9 mouse cellular contexts compared by ENCODE assay signal in the genomic region with DNA sequence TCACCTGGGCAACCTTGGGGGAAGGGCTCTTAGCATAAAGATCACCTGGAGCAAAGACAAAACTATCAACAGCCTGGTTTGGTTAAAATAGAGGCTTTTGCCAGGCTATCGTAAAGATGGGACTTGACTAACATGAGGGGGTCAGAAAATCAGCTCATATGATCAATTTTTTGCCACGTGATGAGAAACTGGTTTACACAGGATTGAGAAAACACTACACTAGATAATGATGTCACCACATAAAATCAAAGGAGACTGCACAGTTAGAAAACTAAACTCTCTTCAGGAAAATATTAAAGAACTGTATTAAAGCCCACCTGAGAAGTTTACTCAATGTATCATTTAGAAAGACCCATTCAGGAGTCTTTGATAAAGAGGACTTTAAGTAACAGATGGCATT. TPM values are rescaled to one million over a fixed set of nuclear protein-coding genes. Genes with fewer than 3 reads are reported as not detected.
A peak's percentile ranks its signal among the peaks of the same experiment; 100 is the strongest.
DNase-seq lines count a peak whose midpoint lies in the region; ATAC-seq and TF ChIP-seq lines count a peak whose summit lies in the region.
"Had no signal": no experiment of that assay in that cellular context is flagged by ENCODE, and none has a peak within 500 bp of the region (broad histone marks: within the 10 kb centered on the region; RNA-seq: fewer than 3 reads in every experiment).

No protein-coding gene starts in this region.

- TF ChIP-seq CTCF in gastrocnemius, adult 2 months (IDR thresholded peaks at IDR 0.05) = no peak
- TF ChIP-seq CTCF in testis, adult 2 months (IDR thresholded peaks at IDR 0.05; ENCODE audit: control insufficient read depth, insufficient read depth, insufficient replicate concordance, low read depth, low read length) = no peak

- H3K4me2 ChIP-seq in liver, embryonic 12.5 days = peak overlapping the region; percentile 68

- 40% methylated on average over 2 of the region's 2 CpGs for WGBS in liver, embryonic 12.5 days (ENCODE audit: insufficient replicate concordance)

- no peak for DNase-seq in gastrocnemius, adult 2 months
- DNase-seq in gastrocnemius, postnatal 4 days (ENCODE audit: low spot score in 2 of 2) = no peak
- DNase-seq in testis, postnatal 14 days (ENCODE audit: low spot score) = no peak
- no peak for DNase-seq in frontal cortex, postnatal 14 days (ENCODE audit: low spot score in 2 of 2)
- no peak for DNase-seq in c-Kit-positive CD71-positive TER-119-positive erythroid progenitor cells, embryonic 14.5 days (ENCODE audit: low spot score)
- no peak for DNase-seq in natural killer cell, adult 2 months (ENCODE audit: low spot score in 2 of 2)

- no peak for TF ChIP-seq POLR2A in testis, adult 2 months (IDR thresholded peaks at IDR 0.05; ENCODE audit: control insufficient read depth, low read depth, low read length)

- H3K27ac ChIP-seq in gastrocnemius, adult 2 months = peak overlapping the region; percentile 95
- H3K27ac ChIP-seq in testis, adult 2 months (ENCODE audit: control insufficient read depth, insufficient read depth, low read depth, low read length) = no peak overlapping the region
- H3K27ac ChIP-seq in liver, embryonic 12.5 days = peak overlapping the region; percentile 97

- H3K4me1 ChIP-seq in testis, adult 2 months (ENCODE audit: control insufficient read depth, insufficient read depth, low read length) = peaks cover 3% of the 10 kb centered on the region; the same call in 1 of the 2 replicates
- H3K4me1 ChIP-seq in liver, embryonic 12.5 days = peaks cover 44% of the 10 kb centered on the region

- H3K4me3 ChIP-seq in gastrocnemius, adult 2 months = peak overlapping the region; percentile 91
- peak overlapping the region; percentile 27; the same call in 1 of the 2 replicates for H3K4me3 ChIP-seq in testis, adult 2 months (ENCODE audit: control insufficient read depth, low read depth, low read length)
- peak overlapping the region; percentile 100 for H3K4me3 ChIP-seq in liver, embryonic 12.5 days

- intact Hi-C loops in gastrocnemius, adult 2 months (cut with DNase I) = loop anchor here (5.0 kb wide), 2 partner anchors 38 to 192 kb away; partner anchors contain the start of gene Cdkn2c

- peak overlapping the region; percentile 100 for H3K9ac ChIP-seq in liver, embryonic 12.5 days

- ATAC-seq in liver, embryonic 12.5 days = no peak

- H3K9me3 ChIP-seq in liver, embryonic 12.5 days (replicated peaks) = no peaks in the 10 kb centered on the region

- no peaks in the 10 kb centered on the region for H3K27me3 ChIP-seq in testis, adult 2 months (ENCODE audit: control insufficient read depth, insufficient read depth, low read length)
- peaks cover 11% of the 10 kb centered on the region; the same call in 1 of the 2 replicates for H3K27me3 ChIP-seq in liver, embryonic 12.5 days (replicated peaks)

- no peaks in the 10 kb centered on the region for H3K36me3 ChIP-seq in testis, adult 2 months (ENCODE audit: control insufficient read depth, insufficient read depth, low read length)
- H3K36me3 ChIP-seq in liver, embryonic 12.5 days = peaks cover 16% of the 10 kb centered on the region

RNA-seq across cellular contexts. Expression of gene Rnf11, which starts 9.4 kb away (rescaled TPM):
- total RNA-seq in gastrocnemius, adult 2 months (2021) = 100 to 1,000 TPM; 134 to 137 TPM
- 10 to 100 TPM; 85.1 to 88.7 TPM for total RNA-seq in gastrocnemius, postnatal 4 days (2021)
- polyA plus RNA-seq in testis, adult 2 months (2012; rRNA removed) = 43.0 and 44.2 TPM in 2 replicates
- 41.3 and 44.7 TPM in 2 replicates for polyA plus RNA-seq in liver, embryonic 12.5 days (2016; fragmentation: Nextera tagmentation; extraction: Ambion mirVana)

RNA-seq across cellular contexts. Expression of gene 4930522H14Rik, which starts 56.0 kb away (rescaled TPM):
- total RNA-seq in gastrocnemius, adult 2 months (2021) = not detected
- total RNA-seq in gastrocnemius, postnatal 4 days (2021) = not detected
- 20.0 and 26.3 TPM in 2 replicates for polyA plus RNA-seq in testis, adult 2 months (2012; rRNA removed)
- polyA plus RNA-seq in liver, embryonic 12.5 days (2016; fragmentation: Nextera tagmentation; extraction: Ambion mirVana) = not detected in 2 replicates
- total RNA-seq: common myeloid progenitor, adult 5-6 weeks had no signal

Comparison
In these comparisons a context has a peak if more than half of its experiments do, and no peak if none do; other contexts are left out.
1. H3K4me3 ChIP-seq: peak in every context shown above with its lines; median percentile 100 in liver, embryonic 12.5 days; 91 in gastrocnemius, adult 2 months; 27 in testis, adult 2 months.